Comparison of ENCODE assay signal across 8 mouse cellular contexts in the genomic region with DNA sequence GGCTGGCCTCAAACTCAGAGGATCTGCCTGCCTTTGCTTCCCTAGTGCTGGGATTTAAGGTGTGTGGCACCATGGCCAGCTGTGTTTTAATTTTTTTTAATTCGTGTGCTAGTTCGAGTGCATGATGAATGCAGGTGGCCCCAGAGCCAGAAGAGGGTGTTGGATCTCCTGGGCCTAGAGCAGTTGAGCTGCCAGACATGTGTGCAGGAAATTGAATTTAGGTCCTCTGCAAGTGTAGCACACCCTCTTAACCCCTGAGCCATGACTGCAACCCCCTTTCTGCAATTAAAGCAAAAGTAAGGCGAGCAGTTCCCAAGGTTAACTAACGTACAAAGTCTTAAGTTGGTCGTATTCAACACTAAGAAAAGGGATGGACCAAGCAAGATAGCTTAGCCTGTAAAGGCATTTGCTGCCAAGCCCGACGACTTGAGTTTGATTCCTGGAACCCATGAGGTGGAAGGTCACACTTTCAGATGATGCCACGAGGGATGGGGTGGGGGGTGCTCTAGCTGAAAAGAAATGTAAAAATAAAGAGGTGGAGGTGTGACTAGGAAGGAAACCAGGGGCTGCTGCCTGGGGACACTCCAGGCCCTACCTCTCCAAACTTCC. TPM values are rescaled to one million over a fixed set of nuclear protein-coding genes. Genes with fewer than 3 reads are reported as not detected.
DNase-seq lines count a peak whose midpoint lies in the region; ATAC-seq and TF ChIP-seq lines count a peak whose summit lies in the region.

No protein-coding gene starts in this region.

- H3K27ac ChIP-seq in layer of hippocampus, adult 2 months, result peak overlapping the region; percentile 83; the same call in 1 of the 2 replicates
- H3K27ac ChIP-seq in embryonic facial prominence, embryonic 12.5 days, result peak overlapping the region; percentile 97
- peak overlapping the region; percentile 79 for H3K27ac ChIP-seq in neural tube, embryonic 15.5 days (replicated peaks)

- H3K9me3 ChIP-seq in embryonic facial prominence, embryonic 12.5 days, result no peaks in the 10 kb centered on the region
- no peaks in the 10 kb centered on the region for H3K9me3 ChIP-seq in neural tube, embryonic 15.5 days (replicated peaks)

- ATAC-seq in embryonic facial prominence, embryonic 12.5 days (ENCODE audit: insufficient number of reproducible peaks, insufficient read depth, low FRiP score, low TSS enrichment), result no peak
- ATAC-seq in neural tube, embryonic 15.5 days (ENCODE audit: low FRiP score), result no peak

- no peak for DNase-seq in layer of hippocampus, adult 2 months (ENCODE audit: low spot score in 2 of 2)
- no peak for DNase-seq in layer of hippocampus, adult 8-10 months (ENCODE audit: low spot score in 2 of 2)
- DNase-seq in kidney, postnatal 10 days, result peak; percentile 38
- no peak for DNase-seq in adrenal gland, postnatal 36 days
- DNase-seq in cerebellum, adult 8-10 months, result no peak
- no peak for DNase-seq in gastrocnemius, adult 18-20 months (ENCODE audit: low spot score)

- no peaks in the 10 kb centered on the region for H3K36me3 ChIP-seq in embryonic facial prominence, embryonic 12.5 days
- peaks cover 15% of the 10 kb centered on the region; the same call in 1 of the 2 replicates for H3K36me3 ChIP-seq in neural tube, embryonic 15.5 days

- peak overlapping the region; percentile 79 for H3K9ac ChIP-seq in embryonic facial prominence, embryonic 12.5 days
- peak overlapping the region; percentile 62 for H3K9ac ChIP-seq in neural tube, embryonic 15.5 days (replicated peaks)

- H3K4me1 ChIP-seq in embryonic facial prominence, embryonic 12.5 days, result peaks cover 34% of the 10 kb centered on the region
- H3K4me1 ChIP-seq in neural tube, embryonic 15.5 days, result peaks cover 37% of the 10 kb centered on the region

- H3K27me3 ChIP-seq in embryonic facial prominence, embryonic 12.5 days, result no peaks in the 10 kb centered on the region
- H3K27me3 ChIP-seq in neural tube, embryonic 15.5 days (replicated peaks), result no peaks in the 10 kb centered on the region

- no peak for TF ChIP-seq CTCF in layer of hippocampus, adult 2 months (conservative IDR thresholded peaks at IDR 0.05)

- 32% methylated on average over 8 of the region's 8 CpGs for WGBS in embryonic facial prominence, embryonic 12.5 days
- 37% methylated on average over 8 of the region's 8 CpGs for WGBS in neural tube, embryonic 15.5 days

- H3K4me3 ChIP-seq in layer of hippocampus, adult 2 months, result peak overlapping the region; percentile 58
- H3K4me3 ChIP-seq in embryonic facial prominence, embryonic 12.5 days, result peak overlapping the region; percentile 46
- H3K4me3 ChIP-seq in neural tube, embryonic 15.5 days (replicated peaks), result peak overlapping the region; percentile 42

- H3K4me2 ChIP-seq in embryonic facial prominence, embryonic 12.5 days (replicated peaks), result peak overlapping the region; percentile 74
- peak overlapping the region; percentile 87 for H3K4me2 ChIP-seq in neural tube, embryonic 15.5 days

RNA-seq across cellular contexts. Expression of gene Ier2, which starts 24.6 kb away (rescaled TPM):
- total RNA-seq in layer of hippocampus, adult 2 months (2021), result 1 to 10 TPM; 5.1 to 7.2 TPM
- total RNA-seq in layer of hippocampus, adult 8-10 months (2022), result 10 to 100 TPM in 1 of 4 experiments, 1 to 10 TPM in 3; 7.0 to 10.2 (median 9.3) TPM
- polyA plus RNA-seq in embryonic facial prominence, embryonic 12.5 days (2016; fragmentation: Nextera tagmentation; extraction: Ambion mirVana), result 94.5 and 97.0 TPM in 2 replicates
- polyA plus RNA-seq in neural tube, embryonic 15.5 days (2015; fragmentation: Nextera tagmentation; extraction: Ambion mirVana), result 20.3 and 33.1 TPM in 2 replicates
- 10 to 100 TPM; 33.9 to 37.4 TPM for total RNA-seq in adrenal gland, postnatal 36 days (2021)
- 1 to 10 TPM; 4.7 to 8.3 TPM for total RNA-seq in gastrocnemius, adult 18-20 months (2021)

RNA-seq across cellular contexts. Expression of gene Trmt1, which starts 48.1 kb away (rescaled TPM):
- total RNA-seq in layer of hippocampus, adult 2 months (2021), result 100 to 1,000 TPM; 109 to 113 TPM
- 100 to 1,000 TPM in 2 of 4 experiments, 10 to 100 TPM in 2; 91.6 to 133 (median 103) TPM for total RNA-seq in layer of hippocampus, adult 8-10 months (2022)
- polyA plus RNA-seq in embryonic facial prominence, embryonic 12.5 days (2016; fragmentation: Nextera tagmentation; extraction: Ambion mirVana), result 71.2 and 73.6 TPM in 2 replicates
- polyA plus RNA-seq in neural tube, embryonic 15.5 days (2015; fragmentation: Nextera tagmentation; extraction: Ambion mirVana), result 66.7 and 75.1 TPM in 2 replicates
- total RNA-seq in adrenal gland, postnatal 36 days (2021), result 10 to 100 TPM; 63.8 to 83.7 TPM
- 10 to 100 TPM; 47.0 to 51.4 TPM for total RNA-seq in gastrocnemius, adult 18-20 months (2021)

RNA-seq across cellular contexts. Expression of gene Nacc1, which starts 49.6 kb away (rescaled TPM):
- total RNA-seq in layer of hippocampus, adult 2 months (2021), result 10 to 100 TPM; 91.8 to 93.9 TPM
- total RNA-seq in layer of hippocampus, adult 8-10 months (2022), result 10 to 100 TPM; 86.2 to 91.2 (median 87.6) TPM
- 19.4 and 20.8 TPM in 2 replicates for polyA plus RNA-seq in embryonic facial prominence, embryonic 12.5 days (2016; fragmentation: Nextera tagmentation; extraction: Ambion mirVana)
- polyA plus RNA-seq in neural tube, embryonic 15.5 days (2015; fragmentation: Nextera tagmentation; extraction: Ambion mirVana), result 12.3 and 14.1 TPM in 2 replicates
- total RNA-seq in adrenal gland, postnatal 36 days (2021), result 10 to 100 TPM; 73.9 to 80.0 TPM
- total RNA-seq in gastrocnemius, adult 18-20 months (2021), result 10 to 100 TPM; 19.3 to 22.8 TPM
